Mouse (Mus musculus) MEL (cell line): ENCODE data around the gene Dydc1.
A peak's percentile ranks its signal among the peaks of the same experiment; 100 is the strongest.

Experiments
- CTCF ChIP-seq, 3 experiments: IDR thresholded peaks in 2 of 3; conservative IDR thresholded peaks in 1 of 3; 2 replicates each; pipeline ENCODE4 v1.5.1; 2011 to 2012; ENCODE audit warnings: low read length in 3 of 3, low read depth in 2 of 3, mild to moderate bottlenecking in 2 of 3, improper control_type of control experiment in 1 of 3, inconsistent platforms in 1 of 3, mixed read lengths in 1 of 3, moderate library complexity in 1 of 3; ENCODE audit not compliant: control insufficient read depth in 1 of 3, insufficient read depth in 1 of 3, poor library complexity in 1 of 3, severe bottlenecking in 1 of 3
- ETS1 ChIP-seq: IDR thresholded peaks from 2 replicates; pipeline ENCODE4 v1.6.1; 2012; ENCODE audit warnings: low read depth, mild to moderate bottlenecking, inconsistent platforms, low read length, improper control_type of control experiment, moderate library complexity
- GABPA ChIP-seq: IDR thresholded peaks from 2 replicates; pipeline ENCODE4 v1.6.1; 2012; ENCODE audit warnings: low read depth, mild to moderate bottlenecking, inconsistent platforms, low read length, improper control_type of control experiment, moderate library complexity
- GATA1 ChIP-seq: IDR thresholded peaks from 2 replicates; pipeline ENCODE4 v1.6.1; 2011; ENCODE audit warnings: low read depth, low read length, improper control_type of control experiment
- JUND ChIP-seq: IDR thresholded peaks from 2 replicates; pipeline ENCODE4 v1.6.1; 2011; ENCODE audit warnings: low read depth, mild to moderate bottlenecking, improper control_type of control experiment, low read length
- KAT2A ChIP-seq: conservative IDR thresholded peaks from 2 replicates; pipeline ENCODE4 v1.6.1; 2012; ENCODE audit warnings: low read depth, low read length, improper control_type of control experiment, inconsistent platforms
- MAFK ChIP-seq: IDR thresholded peaks from 2 replicates; pipeline ENCODE4 v1.6.1; 2011; ENCODE audit warnings: low read depth, mild to moderate bottlenecking, low read length, improper control_type of control experiment, borderline replicate concordance
- MAX ChIP-seq: IDR thresholded peaks from 2 replicates; pipeline ENCODE4 v1.6.1; 2011; ENCODE audit warnings: low read length, improper control_type of control experiment
- POLR2A ChIP-seq, 2 experiments: IDR thresholded peaks; 2 replicates each; pipeline ENCODE4 v1.6.1; 2011 to 2012; ENCODE audit warnings: low read length in 2 of 2, mild to moderate bottlenecking in 2 of 2, control low read depth in 1 of 2, improper control_type of control experiment in 1 of 2, low read depth in 1 of 2, moderate library complexity in 1 of 2; ENCODE audit not compliant: control insufficient read depth in 1 of 2, insufficient read depth in 1 of 2, poor library complexity in 1 of 2
- POLR2AphosphoS5 ChIP-seq: IDR thresholded peaks from 2 replicates; pipeline ENCODE4 v1.6.1; 2012; ENCODE audit warnings: low read depth, borderline replicate concordance, mild to moderate bottlenecking, inconsistent platforms, low read length, moderate library complexity, mixed read lengths
- RAD21 ChIP-seq: IDR thresholded peaks from 2 replicates; pipeline ENCODE4 v1.6.1; 2011; ENCODE audit warnings: mild to moderate bottlenecking, low read depth, low read length, improper control_type of control experiment
- RCOR1 ChIP-seq: IDR thresholded peaks from 2 replicates; pipeline ENCODE4 v1.6.1; 2012; ENCODE audit warnings: low read depth, mild to moderate bottlenecking, inconsistent platforms, low read length, improper control_type of control experiment
- TCF12 ChIP-seq: IDR thresholded peaks from 2 replicates; pipeline ENCODE4 v1.6.1; 2014; ENCODE audit warnings: low read depth, mild to moderate bottlenecking, inconsistent platforms, low read length, improper control_type of control experiment, moderate library complexity
- ZC3H11A ChIP-seq: IDR thresholded peaks from 2 replicates; pipeline ENCODE4 v1.6.1; 2012; ENCODE audit warnings: low read depth, mild to moderate bottlenecking, inconsistent platforms, low read length, improper control_type of control experiment

DNA sequence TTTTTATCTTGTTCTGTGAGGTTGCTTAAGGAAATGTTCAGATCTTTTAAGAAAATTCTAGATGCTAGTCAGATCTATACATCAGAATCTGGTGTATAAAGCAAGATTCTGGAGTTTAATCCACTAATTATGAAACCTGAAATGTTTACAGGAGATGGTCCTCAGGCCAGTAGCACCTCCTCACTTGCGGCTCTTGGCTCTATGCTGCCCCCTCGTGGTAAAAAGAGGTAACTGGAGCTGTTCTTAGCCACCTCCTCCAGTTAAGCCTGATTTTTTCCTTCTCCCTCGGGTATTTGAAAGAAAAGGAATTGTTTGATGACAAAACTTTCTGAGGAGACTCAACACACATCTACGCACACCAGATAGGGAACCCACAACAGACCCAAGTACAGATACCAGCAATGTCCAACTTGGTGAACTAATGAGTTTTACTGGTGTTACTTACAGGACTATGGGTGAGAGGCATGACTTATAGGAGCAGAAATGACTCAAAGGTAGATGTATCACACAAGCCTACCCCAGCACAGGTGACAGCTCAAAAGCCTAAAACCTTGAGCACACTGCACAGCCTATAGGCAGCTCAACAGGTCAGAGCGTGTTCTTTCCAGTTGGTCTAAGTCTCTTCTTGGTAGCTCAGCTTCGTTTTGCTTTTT lies 37.4 kb upstream of the Dydc1 start:
- TF ChIP-seq ZC3H11A (peak; percentile 60), RAD21 (peak; percentile 79), RCOR1 (no peak), TCF12 (no peak), JUND (no peak), GABPA (no peak), CTCF (IDR thresholded peaks at IDR 0.05 in 2 of 3, conservative IDR thresholded peaks at IDR 0.05 in 1 of 3; ENCODE audit: control insufficient read depth in 1 of 3, insufficient read depth in 1 of 3, low read depth in 2 of 3, low read length in 3 of 3, poor library complexity in 1 of 3, severe bottlenecking in 1 of 3) (peak; percentile 77 to 91 (median 86)), POLR2AphosphoS5 (no peak), POLR2A (IDR thresholded peaks at IDR 0.05; ENCODE audit: control insufficient read depth in 1 of 2, insufficient read depth in 1 of 2, low read depth in 1 of 2, low read length in 2 of 2, poor library complexity in 1 of 2) (no peak), MAX (no peak), GATA1 (no peak), MAFK (no peak), KAT2A (no peak), ETS1 (no peak)
